Comparison of ENCODE assay signal across 7 mouse cellular contexts in genomic region chr5:28070828-28071455, GRCm38 (mm10). TPM values are rescaled to one million over a fixed set of nuclear protein-coding genes. Genes with fewer than 3 reads are reported as not detected.
DNase-seq lines count a peak whose midpoint lies in the region; ATAC-seq lines count a peak whose summit lies in the region.

Gene Insig1, plus strand, starts transcription at chr5:28071363.

- peak within 1 kb of the TSS; percentile 78 for H3K9ac ChIP-seq in embryonic facial prominence, embryonic 11.5 days (replicated peaks; ENCODE audit: low read length)
- peak within 1 kb of the TSS; percentile 82 for H3K9ac ChIP-seq in limb, embryonic 11.5 days (ENCODE audit: low read length)
- H3K9ac ChIP-seq in midbrain, embryonic 14.5 days (replicated peaks; ENCODE audit: low read length), result peak within 1 kb of the TSS; percentile 73

- peak; percentile 99 for DNase-seq in adrenal gland, postnatal 14 days
- peak; percentile 97 for DNase-seq in embryonic facial prominence, embryonic 11.5 days (ENCODE audit: low spot score)
- peak; percentile 100 for DNase-seq in heart, adult 11 months
- DNase-seq in kidney, adult 18-20 months, result peak; percentile 99
- peak; percentile 99 for DNase-seq in limb, embryonic 11.5 days (ENCODE audit: low spot score)
- peak; percentile 99 for DNase-seq in midbrain, embryonic 14.5 days
- peak; percentile 98 for DNase-seq in spleen, adult 18-20 months

- peak within 1 kb of the TSS; percentile 74 for H3K4me2 ChIP-seq in embryonic facial prominence, embryonic 11.5 days (ENCODE audit: low read depth, low read length)
- peak within 1 kb of the TSS; percentile 72 for H3K4me2 ChIP-seq in limb, embryonic 11.5 days (ENCODE audit: low read depth, severe bottlenecking)
- H3K4me2 ChIP-seq in midbrain, embryonic 14.5 days (ENCODE audit: low read length), result peak within 1 kb of the TSS; percentile 89

- ATAC-seq in embryonic facial prominence, embryonic 11.5 days (replicated peaks; ENCODE audit: insufficient number of reproducible peaks, low FRiP score, low TSS enrichment, low read depth), result peak; percentile 92
- peak; percentile 95 for ATAC-seq in limb, embryonic 11.5 days (ENCODE audit: insufficient number of reproducible peaks, low FRiP score, low TSS enrichment, low read depth)
- peak; percentile 95 for ATAC-seq in midbrain, embryonic 14.5 days (ENCODE audit: low FRiP score, low TSS enrichment)

- no peaks in the 10 kb centered on the region for H3K27me3 ChIP-seq in embryonic facial prominence, embryonic 11.5 days (ENCODE audit: control insufficient read depth, insufficient read depth, low read length)
- H3K27me3 ChIP-seq in limb, embryonic 11.5 days (ENCODE audit: control insufficient read depth, insufficient read depth, low read length), result no peaks in the 10 kb centered on the region
- no peaks in the 10 kb centered on the region for H3K27me3 ChIP-seq in midbrain, embryonic 14.5 days (ENCODE audit: control insufficient read depth, insufficient read depth, low read length)

- peak within 1 kb of the TSS; percentile 84 for H3K4me3 ChIP-seq in embryonic facial prominence, embryonic 11.5 days (ENCODE audit: low read depth, low read length)
- H3K4me3 ChIP-seq in limb, embryonic 11.5 days (ENCODE audit: low read depth, low read length), result peak within 1 kb of the TSS; percentile 85
- H3K4me3 ChIP-seq in midbrain, embryonic 14.5 days (replicated peaks; ENCODE audit: low read depth, low read length), result peak within 1 kb of the TSS; percentile 86

- H3K27ac ChIP-seq in embryonic facial prominence, embryonic 11.5 days (replicated peaks; ENCODE audit: low read depth, low read length), result peak within 1 kb of the TSS; percentile 84
- H3K27ac ChIP-seq in limb, embryonic 11.5 days (replicated peaks; ENCODE audit: low read depth, low read length), result peak within 1 kb of the TSS; percentile 75
- H3K27ac ChIP-seq in midbrain, embryonic 14.5 days (replicated peaks; ENCODE audit: low read depth, low read length), result peak within 1 kb of the TSS; percentile 95

- peaks cover 2% of the 10 kb centered on the region for H3K4me1 ChIP-seq in embryonic facial prominence, embryonic 11.5 days (ENCODE audit: control insufficient read depth, insufficient read depth, low read length)
- peaks cover 17% of the 10 kb centered on the region for H3K4me1 ChIP-seq in limb, embryonic 11.5 days (ENCODE audit: control insufficient read depth, insufficient read depth, low read length)
- H3K4me1 ChIP-seq in midbrain, embryonic 14.5 days (ENCODE audit: control insufficient read depth, insufficient read depth, low read length), result peaks cover 32% of the 10 kb centered on the region

- H3K36me3 ChIP-seq in embryonic facial prominence, embryonic 11.5 days (replicated peaks; ENCODE audit: control insufficient read depth, insufficient read depth, low read depth, low read length), result peaks cover 4% of the 10 kb centered on the region; the same call in 1 of the 2 replicates
- peaks cover 17% of the 10 kb centered on the region; the same call in 1 of the 2 replicates for H3K36me3 ChIP-seq in limb, embryonic 11.5 days (ENCODE audit: control insufficient read depth, insufficient read depth, low read length)
- peaks cover 28% of the 10 kb centered on the region for H3K36me3 ChIP-seq in midbrain, embryonic 14.5 days (ENCODE audit: control insufficient read depth, insufficient read depth, low read length)

- no peaks in the 10 kb centered on the region for H3K9me3 ChIP-seq in embryonic facial prominence, embryonic 11.5 days (replicated peaks; ENCODE audit: control insufficient read depth, low read length)
- H3K9me3 ChIP-seq in limb, embryonic 11.5 days (ENCODE audit: control insufficient read depth, low read length), result no peaks in the 10 kb centered on the region
- no peaks in the 10 kb centered on the region for H3K9me3 ChIP-seq in midbrain, embryonic 14.5 days (ENCODE audit: control insufficient read depth, low read length)

- WGBS in embryonic facial prominence, embryonic 11.5 days, result under 1% methylated on average over 51 of the region's 64 CpGs
- under 1% methylated on average over 62 of the region's 64 CpGs for WGBS in limb, embryonic 11.5 days
- under 1% methylated on average over 61 of the region's 64 CpGs for WGBS in midbrain, embryonic 14.5 days

RNA-seq across cellular contexts. Expression of gene Insig1, which starts in this region (rescaled TPM):
- total RNA-seq in adrenal gland, postnatal 14 days (2021), result 46.2 and 66.1 TPM in 2 replicates
- polyA plus RNA-seq in embryonic facial prominence, embryonic 11.5 days (2014; fragmentation: Nextera tagmentation; extraction: Ambion mirVana), result 89.2 and 95.2 TPM in 2 replicates
- 78.8 and 80.8 TPM in 2 replicates for polyA plus RNA-seq in limb, embryonic 11.5 days (2014; fragmentation: Nextera tagmentation; extraction: Ambion mirVana)
- 80.1 and 94.3 TPM in 2 replicates for polyA plus RNA-seq in midbrain, embryonic 14.5 days (2014; fragmentation: Nextera tagmentation; extraction: Ambion mirVana)

Comparison
In these comparisons a context has a peak if more than half of its experiments do, and no peak if none do; other contexts are left out.
1. Peak in every context shown above with its lines: DNase-seq, ATAC-seq, H3K4me3 ChIP-seq and H3K27ac ChIP-seq.